Mouse (Mus musculus): ENCODE measurements at regions not wholly inside any gene's neighbourhood (a gene's known extent, or its start where the extent isn't known, plus 50 kb on each side); places are given as distances from the start of the nearest gene placed in this dataset.
A peak's percentile ranks its signal among the peaks of the same experiment; 100 is the strongest.

DNA sequence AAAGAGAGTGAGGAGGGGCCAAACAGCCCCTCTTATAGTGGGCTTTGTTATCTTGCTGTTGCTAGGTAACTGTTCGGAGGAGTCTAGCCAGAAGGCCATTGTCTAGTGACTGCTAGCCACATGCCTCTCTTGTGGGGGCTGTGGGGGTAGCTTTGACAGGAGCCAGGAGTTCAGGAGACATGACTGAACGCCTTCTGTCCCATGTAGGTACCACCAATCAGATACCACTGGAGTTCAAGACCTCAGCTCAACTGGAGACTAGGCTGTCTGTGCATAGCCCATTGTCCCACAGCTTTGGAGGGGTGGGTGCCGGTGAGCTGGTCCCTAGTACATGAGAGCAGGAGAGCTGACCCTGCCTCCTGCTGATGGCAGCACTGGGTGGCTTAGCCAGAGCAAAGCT, 82.4 kb upstream of the Unc93a2 start:
- Histone ChIP-seq H3K4me3 (no peak overlapping the region), H3K27me3 (replicated peaks; ENCODE audit: low read depth, poor library complexity, severe bottlenecking) (no peaks in the 10 kb centered on the region), H3K27ac (replicated peaks) (peak overlapping the region; percentile 55), H3K36me3 (replicated peaks) (no peaks in the 10 kb centered on the region), H3K9me3 (no peaks in the 10 kb centered on the region), H3K4me1 (peaks cover 36% of the 10 kb centered on the region)
- WGBS: 58% methylated on average over 3 of the region's 3 CpGs
- DNase-seq (ENCODE audit: low spot score): peak; percentile 19

DNA sequence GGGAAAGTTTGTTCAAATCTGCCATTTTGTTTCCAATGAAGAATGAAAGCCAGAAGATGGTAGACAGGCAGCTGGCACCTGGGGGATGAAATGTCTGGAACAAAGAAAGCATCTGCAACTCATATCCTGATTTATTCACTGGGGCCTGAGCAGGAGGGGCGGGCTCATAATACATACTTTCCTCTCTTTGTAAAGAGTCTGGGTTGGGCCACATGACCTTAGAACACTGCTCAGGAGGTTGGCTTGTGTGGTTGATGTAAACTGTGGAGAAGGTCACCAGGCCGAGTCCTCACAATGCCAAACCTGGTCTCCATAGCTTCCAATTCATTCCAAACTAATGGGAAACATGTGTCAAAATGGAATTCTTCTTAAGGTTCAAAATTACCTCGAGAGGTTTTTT, 79.6 kb upstream of the Unc93a2 start:
- Histone ChIP-seq H3K9me3 (no peaks in the 10 kb centered on the region), H3K27me3 (replicated peaks; ENCODE audit: low read depth, poor library complexity, severe bottlenecking) (no peaks in the 10 kb centered on the region), H3K4me3 (no peak overlapping the region), H3K36me3 (replicated peaks) (no peaks in the 10 kb centered on the region), H3K27ac (replicated peaks) (peak overlapping the region; percentile 68), H3K4me1 (peaks cover 48% of the 10 kb centered on the region)
- DNase-seq (ENCODE audit: low spot score): peak; percentile 55
- WGBS: 33% methylated on average over 3 of the region's 3 CpGs

DNA sequence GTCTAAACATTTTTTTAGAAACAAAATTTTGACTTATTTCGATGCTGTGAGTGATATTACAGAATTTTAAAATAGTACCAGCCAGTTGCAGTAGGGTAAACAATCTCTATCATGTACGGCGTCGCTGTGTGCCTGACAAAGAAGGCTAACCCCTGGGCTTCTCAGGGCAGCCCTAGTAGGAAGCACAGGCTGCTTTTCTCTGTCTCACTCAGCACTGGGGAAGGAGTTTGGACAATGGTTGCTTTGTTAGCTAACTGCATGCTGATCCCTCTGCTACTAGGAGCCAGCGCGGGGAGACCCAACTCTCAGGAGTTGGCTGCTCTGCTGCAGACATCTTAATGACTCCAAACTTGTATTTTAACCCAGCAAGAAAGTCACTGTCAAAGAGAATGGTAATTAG, 75.9 kb upstream of the Unc93a2 start:
- Histone ChIP-seq H3K9me3 (no peaks in the 10 kb centered on the region), H3K4me3 (no peak overlapping the region), H3K27ac (replicated peaks) (peak overlapping the region; percentile 79), H3K27me3 (replicated peaks; ENCODE audit: low read depth, poor library complexity, severe bottlenecking) (no peaks in the 10 kb centered on the region), H3K36me3 (replicated peaks) (no peaks in the 10 kb centered on the region), H3K4me1 (peaks cover 37% of the 10 kb centered on the region)
- peak; percentile 64 for DNase-seq (ENCODE audit: low spot score)
- WGBS: 11% methylated on average over 6 of the region's 6 CpGs

DNA sequence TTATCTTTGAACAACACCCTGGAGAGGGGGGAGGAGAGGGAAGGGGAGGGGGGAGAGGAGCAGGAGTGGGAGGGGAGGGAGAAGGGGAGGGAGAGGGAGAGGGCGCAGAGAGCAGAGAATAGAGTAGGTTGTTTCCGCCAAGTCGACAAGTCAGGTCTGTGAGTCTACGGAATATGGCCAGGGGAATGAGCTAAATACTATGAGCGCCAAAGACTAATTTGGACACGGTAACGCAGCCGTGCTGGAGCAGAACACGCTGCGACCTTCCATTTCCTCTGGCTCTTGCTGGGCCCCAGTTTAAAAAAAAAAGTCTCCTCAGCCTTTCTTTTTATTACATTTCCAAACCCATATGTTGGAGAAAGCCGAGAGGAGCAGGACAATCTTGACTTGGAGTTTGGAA, 71.7 kb upstream of the Unc93a2 start:
- H3K36me3 ChIP-seq (replicated peaks): no peaks in the 10 kb centered on the region
- peaks cover 21% of the 10 kb centered on the region for H3K4me1 ChIP-seq
- DNase-seq (ENCODE audit: low spot score): no peak
- peak overlapping the region; percentile 4; the same call in 1 of the 2 replicates for H3K27ac ChIP-seq (replicated peaks)
- WGBS: 84% methylated on average over 11 of the region's 11 CpGs
- H3K9me3 ChIP-seq: no peaks in the 10 kb centered on the region
- H3K4me3 ChIP-seq: no peak overlapping the region
- H3K27me3 ChIP-seq (replicated peaks; ENCODE audit: low read depth, poor library complexity, severe bottlenecking): no peaks in the 10 kb centered on the region

DNA sequence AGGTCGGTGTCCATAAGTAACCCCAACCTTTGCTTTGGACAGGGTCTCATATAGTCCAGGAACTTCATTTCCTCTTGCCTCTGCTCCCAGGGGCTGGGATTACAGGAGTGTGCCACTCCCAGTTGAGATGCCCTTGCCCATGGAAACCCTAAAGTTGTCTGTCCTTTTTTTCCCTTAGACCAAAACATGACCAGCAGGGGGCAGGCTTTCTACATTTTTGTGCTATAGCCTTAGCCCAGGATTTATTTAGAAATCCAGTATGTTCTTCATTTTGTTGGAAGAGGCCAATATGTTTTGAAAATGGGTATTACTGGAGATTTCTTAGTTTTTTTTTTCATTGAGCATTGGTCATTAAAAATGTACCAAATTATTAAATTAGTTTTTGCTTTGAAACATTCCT, 58.6 kb upstream of the Unc93a2 start:
- WGBS: 48% methylated on average over 1 of the region's 1 CpGs
- no peaks in the 10 kb centered on the region for H3K36me3 ChIP-seq (replicated peaks)
- no peak overlapping the region for H3K4me3 ChIP-seq
- no peak overlapping the region for H3K27ac ChIP-seq (replicated peaks)
- DNase-seq (ENCODE audit: low spot score): peak; percentile 75
- no peaks in the 10 kb centered on the region for H3K9me3 ChIP-seq
- H3K27me3 ChIP-seq (replicated peaks; ENCODE audit: low read depth, poor library complexity, severe bottlenecking): no peaks in the 10 kb centered on the region
- 0 out of 2 replicates have a peak, but pooled peaks cover 5% of the 10 kb centered on the region for H3K4me1 ChIP-seq

DNA sequence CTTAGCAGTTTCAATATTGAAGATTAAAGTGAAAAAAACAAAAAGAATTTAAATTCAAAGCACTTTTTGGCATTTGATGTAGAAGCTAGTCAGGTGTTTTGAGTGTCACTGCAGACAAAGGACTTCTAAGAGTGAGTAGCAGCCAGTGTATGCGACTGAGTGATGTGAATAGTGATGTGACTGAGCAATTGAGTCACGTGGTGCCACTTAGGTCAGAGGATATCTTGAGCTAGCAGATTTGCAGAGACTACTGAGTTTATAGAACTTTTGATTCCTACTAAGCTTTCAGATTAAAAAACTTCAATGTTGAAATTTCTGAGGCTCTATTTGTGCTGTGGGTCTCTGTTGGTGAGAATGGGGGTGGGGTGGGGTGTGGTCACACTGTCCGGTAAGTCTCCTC, 49.8 kb upstream of the Unc93a2 start:
- WGBS: 76% methylated on average over 3 of the region's 3 CpGs
- no peak for DNase-seq (ENCODE audit: low spot score)
- H3K36me3 ChIP-seq (replicated peaks): no peaks in the 10 kb centered on the region
- no peaks in the 10 kb centered on the region for H3K27me3 ChIP-seq (replicated peaks; ENCODE audit: low read depth, poor library complexity, severe bottlenecking)
- H3K4me1 ChIP-seq: 0 out of 2 replicates have a peak, but pooled peaks cover 5% of the 10 kb centered on the region
- H3K9me3 ChIP-seq: no peaks in the 10 kb centered on the region
- H3K27ac ChIP-seq (replicated peaks): no peak overlapping the region
- H3K4me3 ChIP-seq: no peak overlapping the region
